Mouse (Mus musculus) forebrain, embryonic 10.5 days (tissue): Measurements from ENCODE around the gene Cmah. TPM values are rescaled to one million over a fixed set of nuclear protein-coding genes. Genes with fewer than 3 reads are reported as not detected.

ENCODE experiments used
- DNase-seq: peaks from one replicate; pipeline ENCODE4 v3.0.0-alpha.2; 2017; ENCODE audit warnings: low spot score; ENCODE audit errors: extremely low spot score
- H3K27ac ChIP-seq: fragments of 300-500 bp; sonication (generic); 2 replicates; pipeline ENCODE4 v1.5.1; 2016; ENCODE audit warnings: mild to moderate bottlenecking
- H3K27me3 ChIP-seq: fragments of 300-500 bp; sonication (generic); 2 replicates; pipeline ENCODE4 v1.6.1; 2016; ENCODE audit warnings: mild to moderate bottlenecking; ENCODE audit not compliant: poor library complexity, severe bottlenecking
- H3K36me3 ChIP-seq: fragments of 300-500 bp; sonication (generic); replicated peaks from 2 replicates; pipeline ENCODE4 v1.6.1; 2016; ENCODE audit warnings: mild to moderate bottlenecking, moderate library complexity
- H3K4me1 ChIP-seq: fragments of 300-500 bp; sonication (generic); 2 replicates; pipeline ENCODE4 v1.6.1; 2016
- H3K4me3 ChIP-seq: fragments of 300-500 bp; sonication (generic); 2 replicates; pipeline ENCODE4 v1.5.1; 2016; ENCODE audit warnings: mild to moderate bottlenecking, moderate library complexity
- H3K9me3 ChIP-seq: fragments of 300-500 bp; sonication (generic); 2 replicates; pipeline ENCODE4 v1.6.1; 2016; ENCODE audit warnings: mild to moderate bottlenecking, moderate library complexity
- WGBS: fragments of 180-500 bp; shearing (Covaris S2); methylation state at CpG from one replicate; pipeline ENCODE4 v1.1.7; 2016; 5-methylcytosine and 5-hydroxymethylcytosine counted together
- polyA plus RNA-seq: library from polyadenylated mRNA; unstranded; fragments of >200 nt; fragmentation: Nextera tagmentation; extraction: Ambion mirVana; gene quantifications from 2 replicates; pipeline ENCODE4 v1.2.1, GENCODE M21; 2016

Cmah gene
- polyA plus RNA-seq, 1 experiment from 2014 or later, result 0.67 TPM

DNA sequence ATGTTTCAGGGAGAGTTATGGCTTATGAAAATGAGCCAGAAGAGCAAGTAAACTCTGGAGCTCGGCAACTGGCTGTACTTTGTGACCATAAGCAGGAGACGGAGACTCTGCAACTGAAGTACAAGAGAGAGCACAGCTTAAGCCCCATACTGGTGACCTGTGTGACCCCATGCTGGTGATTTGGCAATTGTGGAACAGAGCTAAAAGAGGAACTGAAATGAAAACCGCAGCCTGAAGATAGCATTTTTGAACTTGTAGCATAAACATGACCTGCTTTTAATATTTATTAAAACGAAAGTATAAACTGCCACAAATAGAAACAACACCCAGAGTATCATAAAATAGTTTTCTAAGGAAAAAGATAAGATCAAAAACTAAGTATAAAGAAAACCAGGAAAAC lies 117.5 kb downstream of the Cmah start:
- no peak for DNase-seq
- H3K27ac ChIP-seq, result no peak overlapping the region
- H3K9me3 ChIP-seq, result no peaks in the 10 kb centered on the region
- 74% methylated on average over 4 of the region's 4 CpGs for WGBS
- no peaks in the 10 kb centered on the region for H3K36me3 ChIP-seq
- no peak overlapping the region for H3K4me3 ChIP-seq
- H3K4me1 ChIP-seq, result no peaks in the 10 kb centered on the region
- H3K27me3 ChIP-seq, result no peaks in the 10 kb centered on the region

- no peak for DNase-seq
- Histone ChIP-seq H3K4me1 (no peaks in the 10 kb centered on the region), H3K36me3 (no peaks in the 10 kb centered on the region), H3K4me3 (no peak overlapping the region), H3K27ac (no peak overlapping the region), H3K27me3 (no peaks in the 10 kb centered on the region), H3K9me3 (no peaks in the 10 kb centered on the region)
- 90% methylated on average over 3 of the region's 3 CpGs for WGBS
Measured at GRCm38 (mm10) chr13:24445166-24445565, 118.0 kb downstream of the Cmah start.

DNA sequence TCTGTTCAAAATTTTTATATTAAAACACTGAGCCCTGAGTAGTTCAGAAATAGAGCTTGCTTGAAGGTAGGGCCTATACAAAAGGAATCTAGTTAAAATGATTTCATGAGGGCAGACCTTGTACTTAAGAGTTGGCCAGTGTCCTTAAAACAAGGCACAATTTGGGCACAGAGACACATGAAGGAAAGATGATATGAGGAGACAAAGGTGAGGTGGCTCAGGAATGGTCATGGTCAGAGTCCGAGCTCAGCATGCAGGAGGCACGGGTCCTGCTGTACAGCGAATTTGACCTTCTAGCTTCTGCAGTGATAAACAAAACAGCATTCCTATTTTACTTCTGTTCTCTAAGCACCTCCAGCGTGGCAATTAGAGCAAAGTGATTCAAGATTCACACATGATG lies 118.9 kb downstream of the Cmah start:
- WGBS, result 86% methylated on average over 4 of the region's 4 CpGs
- H3K4me1 ChIP-seq, result no peaks in the 10 kb centered on the region
- H3K4me3 ChIP-seq, result no peak overlapping the region
- H3K9me3 ChIP-seq, result no peaks in the 10 kb centered on the region
- no peak overlapping the region for H3K27ac ChIP-seq
- DNase-seq, result no peak
- no peaks in the 10 kb centered on the region for H3K36me3 ChIP-seq
- H3K27me3 ChIP-seq, result no peaks in the 10 kb centered on the region

DNA sequence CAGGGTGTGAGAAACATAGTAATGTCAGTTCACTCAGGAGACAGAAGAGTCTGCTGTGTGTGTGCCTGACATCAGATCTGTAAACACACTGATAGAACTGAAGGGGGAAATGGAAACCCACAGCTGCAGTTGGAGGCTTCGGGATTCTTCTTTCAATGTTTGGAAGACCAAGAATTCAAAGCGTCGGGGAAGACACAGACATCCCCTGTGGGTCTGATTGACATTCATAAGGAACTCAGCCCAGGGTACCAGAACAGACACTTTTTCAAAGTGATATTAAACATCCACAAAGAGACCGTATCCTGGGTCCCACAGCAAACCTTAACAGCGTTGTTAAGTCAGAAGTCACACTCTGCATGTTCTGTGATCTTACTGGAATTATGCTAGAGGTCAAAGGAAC lies 119.8 kb downstream of the Cmah start:
- 82% methylated on average over 5 of the region's 5 CpGs for WGBS
- Histone ChIP-seq H3K4me3 (no peak overlapping the region), H3K27me3 (no peaks in the 10 kb centered on the region), H3K4me1 (no peaks in the 10 kb centered on the region), H3K9me3 (no peaks in the 10 kb centered on the region), H3K36me3 (no peaks in the 10 kb centered on the region), H3K27ac (no peak overlapping the region)
- no peak for DNase-seq

- H3K4me1 ChIP-seq, result no peaks in the 10 kb centered on the region
- no peaks in the 10 kb centered on the region for H3K9me3 ChIP-seq
- DNase-seq, result no peak
- H3K36me3 ChIP-seq, result no peaks in the 10 kb centered on the region
- H3K27me3 ChIP-seq, result no peaks in the 10 kb centered on the region
- H3K4me3 ChIP-seq, result no peak overlapping the region
- H3K27ac ChIP-seq, result no peak overlapping the region
- 77% methylated on average over 6 of the region's 6 CpGs for WGBS
Measured at GRCm38 (mm10) chr13:24448578-24448977, 121.4 kb downstream of the Cmah start.

GRCm38 (mm10) chr13:24451455-24451854 lies 124.3 kb downstream of the Cmah start:
- Histone ChIP-seq H3K27ac (no peak overlapping the region), H3K27me3 (no peaks in the 10 kb centered on the region), H3K9me3 (no peaks in the 10 kb centered on the region), H3K36me3 (no peaks in the 10 kb centered on the region), H3K4me3 (no peak overlapping the region), H3K4me1 (no peaks in the 10 kb centered on the region)
- no peak for DNase-seq
- 88% methylated on average over 2 of the region's 2 CpGs for WGBS

DNA sequence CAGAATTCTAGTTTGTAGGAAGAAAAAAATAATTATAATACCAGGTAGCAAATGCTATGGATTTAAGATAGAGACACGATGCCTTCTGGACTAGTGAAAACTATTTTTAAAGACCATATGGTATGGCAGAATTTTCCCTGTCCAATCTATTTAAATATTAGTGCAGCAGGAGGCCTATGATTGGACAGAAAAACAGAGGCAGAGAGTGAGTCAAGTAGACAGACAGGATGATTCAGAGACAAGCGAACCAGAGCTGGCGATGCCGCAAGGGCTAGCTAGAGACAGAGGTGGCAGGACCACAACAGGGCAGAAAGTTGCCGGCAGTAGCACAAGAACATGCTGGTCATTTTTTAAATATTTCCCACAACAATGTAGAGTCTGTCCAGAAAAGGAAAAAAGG lies 126.5 kb downstream of the Cmah start:
- no peak for DNase-seq
- no peak overlapping the region for H3K4me3 ChIP-seq
- H3K4me1 ChIP-seq, result no peaks in the 10 kb centered on the region
- H3K36me3 ChIP-seq, result no peaks in the 10 kb centered on the region
- no peak overlapping the region for H3K27ac ChIP-seq
- no peaks in the 10 kb centered on the region for H3K27me3 ChIP-seq
- H3K9me3 ChIP-seq, result no peaks in the 10 kb centered on the region
- 97% methylated on average over 5 of the region's 5 CpGs for WGBS

GRCm38 (mm10) chr13:24456385-24456784 lies 129.2 kb downstream of the Cmah start:
- no peak overlapping the region for H3K4me3 ChIP-seq
- WGBS, result 94% methylated on average over 4 of the region's 4 CpGs
- no peaks in the 10 kb centered on the region for H3K4me1 ChIP-seq
- no peaks in the 10 kb centered on the region for H3K9me3 ChIP-seq
- no peaks in the 10 kb centered on the region for H3K27me3 ChIP-seq
- H3K27ac ChIP-seq, result no peak overlapping the region
- no peak for DNase-seq
- no peaks in the 10 kb centered on the region for H3K36me3 ChIP-seq

- H3K27me3 ChIP-seq, result no peaks in the 10 kb centered on the region
- no peak for DNase-seq
- no peak overlapping the region for H3K27ac ChIP-seq
- H3K4me3 ChIP-seq, result no peak overlapping the region
- peaks cover 8% of the 10 kb centered on the region for H3K4me1 ChIP-seq
- 88% methylated on average over 5 of the region's 5 CpGs for WGBS
- no peaks in the 10 kb centered on the region for H3K36me3 ChIP-seq
- no peaks in the 10 kb centered on the region for H3K9me3 ChIP-seq
Measured at GRCm38 (mm10) chr13:24460517-24460916, 133.3 kb downstream of the Cmah start.

GRCm38 (mm10) chr13:24463767-24464166 lies 136.6 kb downstream of the Cmah start:
- H3K9me3 ChIP-seq, result no peaks in the 10 kb centered on the region
- WGBS, result 90% methylated on average over 7 of the region's 7 CpGs
- H3K27me3 ChIP-seq, result no peaks in the 10 kb centered on the region
- no peak overlapping the region for H3K27ac ChIP-seq
- H3K4me3 ChIP-seq, result no peak overlapping the region
- no peak for DNase-seq
- H3K4me1 ChIP-seq, result peaks cover 8% of the 10 kb centered on the region
- H3K36me3 ChIP-seq, result no peaks in the 10 kb centered on the region

- H3K27me3 ChIP-seq, result no peaks in the 10 kb centered on the region
- 91% methylated on average over 9 of the region's 9 CpGs for WGBS
Measured at GRCm38 (mm10) chr13:24466027-24466426, 138.8 kb downstream of the Cmah start.

DNA sequence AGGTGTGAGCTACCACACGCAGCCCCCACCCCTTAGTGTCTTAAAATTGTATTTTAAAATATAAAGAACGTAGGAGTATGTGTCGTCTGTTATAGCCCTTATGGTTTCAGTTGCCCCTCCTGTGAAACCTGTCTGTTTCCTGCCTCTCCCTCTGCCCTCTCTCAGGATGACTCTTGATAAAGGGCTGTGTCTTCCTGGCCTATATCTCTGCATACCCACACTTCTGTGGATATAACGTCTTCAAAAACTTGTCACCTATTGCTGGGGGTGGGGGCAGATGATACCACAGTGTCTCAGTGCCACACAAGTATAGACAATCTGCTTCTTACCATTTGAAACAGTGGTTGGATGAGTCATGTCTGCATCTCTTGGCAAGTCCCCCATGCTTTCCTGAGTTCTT lies 140.6 kb downstream of the Cmah start:
- Histone ChIP-seq H3K4me1 (peaks cover under 1% of the 10 kb centered on the region; the same call in 1 of the 2 replicates), H3K9me3 (no peaks in the 10 kb centered on the region), H3K27ac (no peak overlapping the region), H3K4me3 (no peak overlapping the region), H3K27me3 (no peaks in the 10 kb centered on the region), H3K36me3 (no peaks in the 10 kb centered on the region)
- 82% methylated on average over 4 of the region's 4 CpGs for WGBS
- DNase-seq, result no peak

More at GRCm38 (mm10) chr13:24466027-24466426, 138.8 kb downstream of the Cmah start:
- Histone ChIP-seq H3K4me3 (no peak overlapping the region), H3K4me1 (peaks cover 8% of the 10 kb centered on the region), H3K36me3 (no peaks in the 10 kb centered on the region), H3K27ac (no peak overlapping the region), H3K9me3 (no peaks in the 10 kb centered on the region)
- DNase-seq, result no peak

DNA sequence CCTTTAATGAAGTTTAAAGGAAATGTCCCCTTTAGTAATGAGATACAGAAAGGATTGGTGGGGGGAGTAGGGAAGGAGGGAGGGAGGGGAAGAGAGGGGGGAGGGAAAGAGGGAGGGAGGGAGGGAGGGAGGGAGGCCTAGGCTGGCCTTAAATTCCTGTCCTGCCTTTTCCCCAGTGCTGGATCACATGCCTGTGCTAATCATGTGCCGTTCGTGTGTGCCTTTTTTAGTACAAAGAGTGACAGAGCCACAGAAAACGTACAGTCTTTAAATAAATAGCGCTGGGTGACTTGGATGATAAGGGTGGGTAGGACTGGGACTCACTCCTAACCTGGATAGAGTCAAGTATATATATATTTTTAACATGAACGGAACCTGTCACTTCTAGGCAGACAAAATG lies 150.4 kb downstream of the Cmah start:
- no peaks in the 10 kb centered on the region for H3K27me3 ChIP-seq
- DNase-seq, result no peak
- H3K4me1 ChIP-seq, result no peaks in the 10 kb centered on the region
- H3K36me3 ChIP-seq, result no peaks in the 10 kb centered on the region
- no peaks in the 10 kb centered on the region; the same call in 1 of the 2 replicates for H3K9me3 ChIP-seq
- no peak overlapping the region for H3K27ac ChIP-seq
- 78% methylated on average over 5 of the region's 5 CpGs for WGBS
- H3K4me3 ChIP-seq, result no peak overlapping the region

GRCm38 (mm10) chr13:24479516-24479915 lies 152.3 kb downstream of the Cmah start:
- WGBS, result 88% methylated on average over 2 of the region's 2 CpGs
- no peak overlapping the region for H3K27ac ChIP-seq
- no peaks in the 10 kb centered on the region for H3K4me1 ChIP-seq
- DNase-seq, result no peak
- no peaks in the 10 kb centered on the region; the same call in 1 of the 2 replicates for H3K9me3 ChIP-seq
- no peak overlapping the region for H3K4me3 ChIP-seq
- H3K36me3 ChIP-seq, result no peaks in the 10 kb centered on the region
- H3K27me3 ChIP-seq, result no peaks in the 10 kb centered on the region
